Mouse (Mus musculus) stomach, embryonic 16.5 days (tissue): ENCODE measurements at regions not wholly inside any gene's neighbourhood (a gene's known extent, or its start where the extent isn't known, plus 50 kb on each side); places are given as distances from the start of the nearest gene placed in this dataset. TPM values are rescaled to one million over a fixed set of nuclear protein-coding genes. Genes with fewer than 3 reads are reported as not detected.

Experiments
- ATAC-seq: fragments of 200-750 bp; cut with Nextera tagmentation; 2 replicates; pipeline ENCODE4 v1.8.0; 2017; ENCODE audit warnings: moderate number of reproducible peaks, moderate TSS enrichment; ENCODE audit not compliant: insufficient read depth, low FRiP score
- H3K27ac ChIP-seq: fragments of 300-500 bp; sonication (generic); 2 replicates; pipeline ENCODE4 v1.5.1; 2014; ENCODE audit warnings: low read length
- H3K27me3 ChIP-seq: fragments of 300-500 bp; sonication (generic); 2 replicates; pipeline ENCODE4 v1.6.1; 2014; ENCODE audit warnings: low read length, control low read depth, mixed read lengths; ENCODE audit not compliant: control insufficient read depth, insufficient read depth
- H3K36me3 ChIP-seq: fragments of 300-500 bp; sonication (generic); 2 replicates; pipeline ENCODE4 v1.6.1; 2014; ENCODE audit warnings: low read length; ENCODE audit not compliant: control insufficient read depth, insufficient read depth
- H3K4me1 ChIP-seq: fragments of 300-500 bp; sonication (generic); 2 replicates; pipeline ENCODE4 v1.6.1; 2014; ENCODE audit warnings: low read length, control low read depth, mixed read lengths; ENCODE audit not compliant: control insufficient read depth, insufficient read depth
- H3K4me2 ChIP-seq: fragments of 300-500 bp; sonication (generic); 2 replicates; pipeline ENCODE4 v1.6.1; 2014; ENCODE audit warnings: low read depth, low read length, mixed read lengths
- H3K4me3 ChIP-seq: fragments of 300-500 bp; sonication (generic); replicated peaks from 2 replicates; pipeline ENCODE4 v1.5.1; 2014; ENCODE audit warnings: mild to moderate bottlenecking, low read length
- H3K9ac ChIP-seq: fragments of 300-500 bp; sonication (generic); 2 replicates; pipeline ENCODE4 v1.6.1; 2014; ENCODE audit warnings: low read length
- H3K9me3 ChIP-seq: fragments of 300-500 bp; sonication (generic); replicated peaks from 2 replicates; pipeline ENCODE4 v1.6.1; 2016; ENCODE audit warnings: low read length, control low read depth; ENCODE audit not compliant: control insufficient read depth
- WGBS: fragments of 180-500 bp; shearing (Covaris S2); extraction: QIAGEN DNeasy Blood & Tissue Kit; methylation state at CpG from one replicate; pipeline ENCODE4 v1.1.7; 2014; 5-methylcytosine and 5-hydroxymethylcytosine counted together
- microRNA-seq: library from miRNA; unstranded; fragments of <30 nt; microRNA quantifications from one replicate; pipeline ENCODE4, GENCODE M21; 2016

DNA sequence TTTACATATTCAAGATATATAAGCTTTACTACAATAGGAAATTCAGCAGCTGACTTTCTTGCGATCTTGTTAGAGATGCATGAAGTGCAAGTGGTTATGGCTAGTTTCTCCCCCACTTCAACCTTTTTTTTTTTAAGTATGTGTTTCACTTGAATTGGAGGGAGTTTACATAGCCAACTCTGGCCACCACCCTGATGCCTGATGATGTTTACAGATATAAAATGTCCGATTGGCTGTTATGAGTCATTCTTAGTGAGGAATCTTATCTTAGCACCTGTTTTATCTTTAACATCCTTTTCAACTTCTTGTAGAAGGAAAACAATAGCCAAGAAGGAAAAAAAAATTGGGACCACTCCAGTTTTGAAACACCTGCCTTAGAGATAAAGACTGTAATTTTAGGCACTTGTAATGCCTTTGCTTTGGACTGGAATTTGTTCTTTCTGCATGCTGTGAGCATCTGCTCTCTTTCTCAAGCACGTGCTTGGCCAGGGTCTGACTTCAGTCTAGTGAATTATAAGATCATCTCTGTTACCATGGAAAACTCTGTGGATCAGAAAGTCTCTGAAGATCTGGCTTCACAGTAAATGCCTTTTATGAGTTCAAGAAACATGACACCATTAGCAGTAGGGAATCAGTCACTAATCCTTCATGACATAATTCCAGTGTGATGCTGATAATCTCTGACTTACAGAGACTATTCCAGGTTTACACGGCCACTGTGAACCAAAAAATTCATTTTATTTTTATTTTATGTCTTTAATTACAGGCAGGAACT is 92.7 kb upstream of the Meox2 start:
- no peaks in the 10 kb centered on the region for H3K4me1 ChIP-seq
- no peaks in the 10 kb centered on the region for H3K9me3 ChIP-seq
- no peak overlapping the region for H3K4me3 ChIP-seq
- no peak overlapping the region for H3K9ac ChIP-seq
- no peaks in the 10 kb centered on the region for H3K27me3 ChIP-seq
- ATAC-seq = no peak
- H3K4me2 ChIP-seq = no peak overlapping the region
- 54% methylated on average over 4 of the region's 4 CpGs for WGBS
- H3K36me3 ChIP-seq = no peaks in the 10 kb centered on the region
- no peak overlapping the region for H3K27ac ChIP-seq

DNA sequence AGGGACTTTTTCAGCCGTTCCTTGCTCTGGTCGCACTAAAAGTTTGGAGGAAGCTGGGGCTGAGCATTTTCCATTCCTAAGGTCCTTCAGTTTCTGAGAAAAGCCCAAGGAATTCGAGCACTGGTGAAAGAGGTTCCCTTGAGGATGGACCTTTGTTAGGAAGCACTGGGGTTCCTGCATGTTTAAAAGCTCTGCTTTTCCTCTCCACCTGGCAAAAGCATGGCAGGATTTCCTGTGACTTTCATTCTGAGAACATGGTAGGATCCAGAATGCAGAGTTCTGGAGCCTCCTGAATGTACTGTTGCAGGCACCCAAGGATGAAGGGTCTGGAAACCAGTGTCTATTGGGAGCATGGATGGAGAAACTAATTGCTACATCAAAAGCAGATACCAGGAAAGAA is 61.1 kb upstream of the Meox2 start:
- no peak overlapping the region for H3K27ac ChIP-seq
- no peak for ATAC-seq
- no peaks in the 10 kb centered on the region for H3K4me1 ChIP-seq
- H3K9me3 ChIP-seq = no peaks in the 10 kb centered on the region
- H3K27me3 ChIP-seq = no peaks in the 10 kb centered on the region
- WGBS = 66% methylated on average over 3 of the region's 3 CpGs
- H3K9ac ChIP-seq = no peak overlapping the region
- no peak overlapping the region for H3K4me2 ChIP-seq
- no peak overlapping the region for H3K4me3 ChIP-seq
- no peaks in the 10 kb centered on the region for H3K36me3 ChIP-seq

DNA sequence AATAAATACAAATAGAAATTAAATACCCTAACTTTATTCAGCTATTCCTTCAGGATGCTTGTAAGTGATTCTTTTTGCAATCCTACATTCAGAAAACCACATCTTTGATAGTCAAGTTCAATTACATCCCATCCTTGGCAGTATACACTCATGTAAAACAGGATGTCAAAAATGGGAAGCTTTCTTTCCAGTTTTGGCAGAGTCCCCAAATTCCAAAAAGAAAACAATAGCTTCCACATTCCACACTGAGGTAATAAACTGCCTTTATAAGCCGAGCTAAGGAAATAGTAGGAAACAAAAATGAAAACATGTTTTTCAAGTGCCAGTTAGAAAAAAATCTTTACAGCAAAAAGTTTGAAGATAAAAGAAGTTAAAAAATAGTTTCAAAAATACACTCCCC is 57.7 kb upstream of the Meox2 start:
- H3K9me3 ChIP-seq = no peaks in the 10 kb centered on the region
- H3K27me3 ChIP-seq = no peaks in the 10 kb centered on the region
- 32% methylated on average over 1 of the region's 1 CpGs for WGBS
- H3K9ac ChIP-seq = no peak overlapping the region
- no peak overlapping the region for H3K27ac ChIP-seq
- H3K4me3 ChIP-seq = no peak overlapping the region
- H3K4me2 ChIP-seq = no peak overlapping the region
- H3K36me3 ChIP-seq = no peaks in the 10 kb centered on the region
- H3K4me1 ChIP-seq = no peaks in the 10 kb centered on the region
- ATAC-seq = no peak

DNA sequence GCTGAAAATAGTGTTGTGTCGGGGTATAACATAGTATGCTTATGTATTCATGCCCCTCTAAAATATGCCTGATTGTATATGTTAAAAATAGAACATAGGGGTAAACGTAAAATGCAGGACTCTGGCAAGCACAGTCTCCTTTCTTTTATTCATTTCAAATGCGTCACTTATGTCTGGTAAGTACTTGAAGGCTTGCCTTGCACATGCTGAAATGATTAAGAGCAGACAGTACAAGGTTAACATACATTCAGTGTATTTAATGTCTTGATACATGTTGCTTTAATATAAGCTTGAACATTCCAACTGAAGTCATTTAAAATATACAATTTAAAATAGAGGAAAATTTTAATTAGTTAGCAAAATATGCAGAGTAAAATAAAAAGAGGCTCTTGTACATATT is 50.9 kb upstream of the Meox2 start:
- 71% methylated on average over 3 of the region's 3 CpGs for WGBS
- Histone ChIP-seq H3K27ac (no peak overlapping the region), H3K4me2 (no peak overlapping the region), H3K36me3 (no peaks in the 10 kb centered on the region), H3K4me3 (no peak overlapping the region), H3K9ac (no peak overlapping the region), H3K4me1 (no peaks in the 10 kb centered on the region), H3K9me3 (no peaks in the 10 kb centered on the region), H3K27me3 (no peaks in the 10 kb centered on the region)
- no peak for ATAC-seq

Small RNAs in the stretch of these regions (microRNA-seq; reads per million reads assigned to microRNA genes)
- gene Gm44326 (not detected), gene Mir5099 (94.6 reads per million, percentile 54 among the genes with 10 or more reads in this experiment)
